In the genomic region with DNA sequence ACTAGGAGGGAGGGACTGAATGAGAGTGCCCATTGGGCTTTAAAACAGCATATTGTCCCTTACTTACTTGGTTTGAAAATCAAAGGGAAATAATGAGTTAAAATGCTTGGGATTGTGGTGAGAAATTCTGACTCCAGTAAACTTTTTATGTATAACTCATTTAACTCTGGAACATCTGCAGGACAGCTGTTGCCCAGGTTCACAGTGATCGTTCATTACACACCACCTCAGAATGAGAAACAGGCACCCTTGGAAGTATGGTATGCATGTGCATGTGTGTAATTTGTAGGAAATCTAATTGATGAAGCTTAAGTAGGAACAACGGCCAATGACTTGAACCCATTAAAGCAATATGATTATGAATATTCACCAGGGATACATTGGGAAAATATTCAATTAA, we compare ENCODE assay signal across 14 mouse cellular contexts.
"Had no signal": no experiment of that assay in that cellular context is flagged by ENCODE, and none has a peak within 500 bp of the region (broad histone marks: within the 10 kb centered on the region; RNA-seq: fewer than 3 reads in every experiment).

No protein-coding gene starts in this region.

- DNase-seq: kidney, postnatal 10 days; kidney, postnatal 36 days; layer of hippocampus, postnatal 36 days; liver, embryonic 13.5 days; lung, adult 2 months; lung, postnatal 14 days; lung, postnatal 4 days; midbrain, embryonic 14.5 days; thymus, adult 18-20 months; thymus, postnatal 36 days had no signal

- H3K27ac ChIP-seq: kidney, embryonic 15.5 days; left cerebral cortex, adult 2 months; liver, embryonic 13.5 days had no signal

- H3K4me2 ChIP-seq: kidney, embryonic 15.5 days; limb, embryonic 13.5 days; liver, embryonic 13.5 days; midbrain, embryonic 11.5 days had no signal

- H3K36me3 ChIP-seq: kidney, embryonic 15.5 days; limb, embryonic 13.5 days; liver, embryonic 13.5 days had no signal

- H3K27me3 ChIP-seq: kidney, embryonic 15.5 days; limb, embryonic 13.5 days; liver, embryonic 13.5 days had no signal

- H3K9ac ChIP-seq: kidney, embryonic 15.5 days; limb, embryonic 13.5 days; liver, embryonic 13.5 days had no signal

- H3K4me3 ChIP-seq: kidney, embryonic 15.5 days; left cerebral cortex, adult 2 months; limb, embryonic 13.5 days; liver, embryonic 13.5 days had no signal

- H3K9me3 ChIP-seq: kidney, embryonic 15.5 days; limb, embryonic 13.5 days; liver, embryonic 13.5 days had no signal

- H3K4me1 ChIP-seq: kidney, embryonic 15.5 days; liver, embryonic 13.5 days had no signal
